Mouse (Mus musculus) hindbrain, postnatal 0 days (tissue): Measurements from ENCODE around the gene Chrna3. TPM values are rescaled to one million over a fixed set of nuclear protein-coding genes. Genes with fewer than 3 reads are reported as not detected.

ENCODE experiments used
- ATAC-seq: fragments of 200-750 bp; cut with Nextera tagmentation; 2 replicates; pipeline ENCODE4 v1.8.0; 2017; ENCODE audit warnings: mild to moderate bottlenecking, moderate TSS enrichment, moderate library complexity
- DNase-seq: peaks from one replicate; pipeline ENCODE4 v3.0.0-alpha.2; 2015; ENCODE audit warnings: low spot score
- H3K27ac ChIP-seq: fragments of 300-500 bp; sonication (generic); 2 replicates; pipeline ENCODE4 v1.5.1; 2014; ENCODE audit warnings: mild to moderate bottlenecking
- H3K27me3 ChIP-seq: fragments of 300-500 bp; sonication (generic); 2 replicates; pipeline ENCODE4 v1.6.1; 2014; ENCODE audit warnings: low read length, mixed read lengths; ENCODE audit not compliant: insufficient read depth
- H3K36me3 ChIP-seq: fragments of 300-500 bp; sonication (generic); 2 replicates; pipeline ENCODE4 v1.6.1; 2014; ENCODE audit warnings: low read length, mixed read lengths; ENCODE audit not compliant: insufficient read depth
- H3K4me1 ChIP-seq: fragments of 300-500 bp; sonication (generic); 2 replicates; pipeline ENCODE4 v1.6.1; 2014; ENCODE audit warnings: antibody characterized with exemption, low read length, mixed read lengths; ENCODE audit not compliant: insufficient read depth
- H3K4me2 ChIP-seq: fragments of 300-500 bp; sonication (generic); 2 replicates; pipeline ENCODE4 v1.6.1; 2014; ENCODE audit warnings: low read depth, mild to moderate bottlenecking, low read length, moderate library complexity, mixed read lengths
- H3K4me3 ChIP-seq: fragments of 300-500 bp; sonication (generic); 2 replicates; pipeline ENCODE4 v1.5.1; 2014; ENCODE audit warnings: low read length
- H3K9ac ChIP-seq: fragments of 300-500 bp; sonication (generic); replicated peaks from 2 replicates; pipeline ENCODE4 v1.6.1; 2014; ENCODE audit warnings: mild to moderate bottlenecking, low read length, moderate library complexity, mixed read lengths
- H3K9me3 ChIP-seq: fragments of 300-500 bp; sonication (generic); 2 replicates; pipeline ENCODE4 v1.6.1; 2016; ENCODE audit warnings: low read length, mixed read lengths
- CTCF ChIP-seq: IDR thresholded peaks from 2 replicates; pipeline ENCODE4 v1.5.1; 2016; ENCODE audit warnings: antibody characterized with exemption, control low read depth, low read depth
- WGBS: fragments of 180-500 bp; shearing (Covaris S2); extraction: QIAGEN DNeasy Blood & Tissue Kit; methylation state at CpG from one replicate; pipeline ENCODE4 v1.1.7; 2014; 5-methylcytosine and 5-hydroxymethylcytosine counted together
- polyA plus RNA-seq: library from polyadenylated mRNA; unstranded; fragments of >200 nt; fragmentation: Nextera tagmentation; extraction: Ambion mirVana; gene quantifications from 2 replicates; pipeline ENCODE4 v1.2.1, GENCODE M21; 2015
- total RNA-seq: library from RNA; depleted of rRNA; stranded (reverse); fragments of >200 nt; gene quantifications from 2 replicates; pipeline ENCODE4 v1.2.3, GENCODE M21; 2014; rRNA removed

Gene Chrna3
- total and polyA plus RNA-seq, 2 experiments from 2014 or later, result 5.6 to 15.8 TPM

DNA sequence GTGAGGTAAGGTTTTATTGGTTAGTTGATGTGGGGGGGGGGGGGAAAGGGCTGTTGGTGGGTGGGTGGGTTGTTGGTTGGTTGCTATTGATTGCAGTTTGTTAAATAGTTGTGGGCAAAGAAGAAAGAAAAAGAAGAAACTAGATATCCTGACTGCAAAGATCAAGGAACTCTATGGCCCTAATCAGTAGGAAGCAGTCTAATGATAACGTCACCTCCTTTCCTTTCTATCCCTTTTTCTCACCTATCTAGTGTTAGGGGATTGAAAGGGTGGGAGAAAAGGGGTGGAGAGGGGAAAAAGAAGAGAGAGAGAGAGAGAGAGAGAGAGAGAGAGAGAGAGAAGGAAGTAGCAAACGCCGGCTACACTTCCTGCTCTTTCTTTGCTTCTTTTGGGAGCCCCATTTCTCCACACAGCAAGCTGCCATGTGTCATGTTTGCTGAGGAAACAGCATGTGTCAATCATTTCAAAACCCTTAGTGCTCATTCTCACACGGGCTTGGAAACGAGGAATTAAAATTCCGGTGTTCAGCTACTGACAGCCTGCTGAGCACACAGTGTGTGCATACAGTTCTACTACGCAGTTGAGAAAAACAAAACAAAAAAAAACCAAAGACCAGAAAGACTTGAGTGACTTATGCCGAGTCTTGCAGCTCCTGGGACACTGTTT, 56.3 kb downstream of the Chrna3 start:
- Histone ChIP-seq H3K36me3 (no peaks in the 10 kb centered on the region), H3K4me1 (no peaks in the 10 kb centered on the region), H3K4me3 (no peak overlapping the region), H3K27me3 (no peaks in the 10 kb centered on the region), H3K9me3 (no peaks in the 10 kb centered on the region), H3K27ac (no peak overlapping the region), H3K9ac (no peak overlapping the region), H3K4me2 (no peak overlapping the region)
- ATAC-seq (no peak), DNase-seq (no peak)
- 45% methylated on average over 8 of the region's 8 CpGs for WGBS
- no peak for TF ChIP-seq CTCF

- no peak for DNase-seq
- no peak overlapping the region for H3K9ac ChIP-seq
- no peaks in the 10 kb centered on the region for H3K27me3 ChIP-seq
- ATAC-seq, result no peak
- no peak for TF ChIP-seq CTCF
- H3K27ac ChIP-seq, result no peak overlapping the region
- peaks cover 6% of the 10 kb centered on the region for H3K36me3 ChIP-seq
- H3K9me3 ChIP-seq, result no peaks in the 10 kb centered on the region
- no peak overlapping the region for H3K4me2 ChIP-seq
- H3K4me1 ChIP-seq, result no peaks in the 10 kb centered on the region
- H3K4me3 ChIP-seq, result no peak overlapping the region
These were observed 62.7 kb downstream of the Chrna3 start for GRCm38 (mm10) chr9:54963669-54964068.

DNA sequence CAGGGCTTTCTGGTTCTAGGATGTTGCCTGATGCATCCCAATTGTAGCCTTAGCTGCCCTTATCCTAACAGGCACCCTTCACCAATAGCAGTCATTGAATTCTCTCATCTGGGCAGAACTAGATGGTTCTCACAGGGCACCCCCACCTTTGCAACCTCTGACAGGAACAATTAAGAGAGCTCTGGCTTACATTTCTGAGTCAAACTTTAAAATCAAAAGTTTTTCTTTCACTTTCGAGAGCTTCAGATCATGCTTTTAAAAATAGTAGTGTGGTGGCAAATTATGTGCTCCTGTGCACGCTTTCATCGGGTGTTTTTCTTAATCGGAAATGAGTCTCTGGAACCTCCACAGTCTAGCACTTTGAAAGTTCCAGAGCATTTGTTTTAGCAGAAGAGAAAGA, 65.3 kb downstream of the Chrna3 start:
- 96% methylated on average over 4 of the region's 4 CpGs for WGBS
- Histone ChIP-seq H3K4me2 (no peak overlapping the region), H3K9ac (no peak overlapping the region), H3K36me3 (peaks cover 30% of the 10 kb centered on the region), H3K4me1 (no peaks in the 10 kb centered on the region), H3K4me3 (no peak overlapping the region), H3K27ac (no peak overlapping the region), H3K9me3 (no peaks in the 10 kb centered on the region), H3K27me3 (no peaks in the 10 kb centered on the region)
- no peak for DNase-seq
- TF ChIP-seq CTCF, result no peak
- no peak for ATAC-seq

Other genes starting within 250 kb of the Chrna3 start
- gene Ireb2, start 162.8 kb downstream of the Chrna3 start, total RNA-seq, result 31.4 and 34.2 TPM in 2 replicates
- gene Ireb2, start 162.8 kb downstream of the Chrna3 start, polyA plus RNA-seq, result 18.4 and 18.6 TPM in 2 replicates
- 2.0 and 2.7 TPM in 2 replicates for gene Hykk, start 109.3 kb downstream of the Chrna3 start, total RNA-seq
- gene Hykk, start 109.3 kb downstream of the Chrna3 start, polyA plus RNA-seq, result 1.6 and 2.1 TPM in 2 replicates
- 164 and 174 TPM in 2 replicates for gene Psma4, start 75.8 kb downstream of the Chrna3 start, total RNA-seq
- gene Psma4, start 75.8 kb downstream of the Chrna3 start, polyA plus RNA-seq, result 249 and 261 TPM in 2 replicates
- gene AY074887, start 75.6 kb downstream of the Chrna3 start, total RNA-seq, result not detected in 2 replicates
- 0.73 and 0.98 TPM in 2 replicates for gene AY074887, start 75.6 kb downstream of the Chrna3 start, polyA plus RNA-seq
- gene Chrna5, start 45.7 kb downstream of the Chrna3 start, total RNA-seq, result 3.6 and 4.8 TPM in 2 replicates
- 2.4 and 2.8 TPM in 2 replicates for gene Chrna5, start 45.7 kb downstream of the Chrna3 start, polyA plus RNA-seq
- 2.6 and 3.1 TPM in 2 replicates for gene Chrnb4, start 22.2 kb upstream of the Chrna3 start, total RNA-seq
- 2.2 and 2.4 TPM in 2 replicates for gene Chrnb4, start 22.2 kb upstream of the Chrna3 start, polyA plus RNA-seq
- gene Ube2q2, start 122.3 kb upstream of the Chrna3 start, total RNA-seq, result 23.5 and 24.7 TPM in 2 replicates
- 33.0 and 35.5 TPM in 2 replicates for gene Ube2q2, start 122.3 kb upstream of the Chrna3 start, polyA plus RNA-seq
- 55.2 and 58.3 TPM in 2 replicates for gene Fbxo22, start 182.4 kb upstream of the Chrna3 start, total RNA-seq
- gene Fbxo22, start 182.4 kb upstream of the Chrna3 start, polyA plus RNA-seq, result 69.5 and 70.0 TPM in 2 replicates